Comparison of ENCODE assay signal across 8 mouse cellular contexts in the genomic region with DNA sequence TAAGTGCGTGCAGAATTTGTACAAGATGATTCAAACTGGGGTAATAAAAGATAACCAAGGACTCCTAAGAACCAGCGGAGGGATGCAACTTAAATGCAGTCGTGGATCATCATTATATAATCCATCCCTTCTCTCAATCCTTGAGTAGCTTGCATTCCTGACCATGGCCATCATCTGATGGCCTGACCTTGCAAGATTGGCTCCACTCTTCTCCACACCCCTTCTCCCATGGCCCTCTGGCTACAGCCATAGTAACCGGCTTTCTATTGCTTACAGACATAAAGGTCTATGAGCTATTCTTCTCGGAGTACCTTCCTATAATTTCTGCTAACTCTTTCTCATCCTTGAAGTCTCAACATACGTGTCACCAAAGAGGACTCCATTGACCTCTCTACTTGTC. TPM values are rescaled to one million over a fixed set of nuclear protein-coding genes. Genes with fewer than 3 reads are reported as not detected.
DNase-seq lines count a peak whose midpoint lies in the region; ATAC-seq and TF ChIP-seq lines count a peak whose summit lies in the region.

No protein-coding gene starts in this region.

- 0 out of 2 replicates have a peak overlapping the region, but pooled peaks have one; percentile 95 for H3K27ac ChIP-seq in kidney, postnatal 0 days
- no peak overlapping the region for H3K27ac ChIP-seq in kidney, adult 2 months (ENCODE audit: insufficient read depth, low read depth, low read length)
- H3K27ac ChIP-seq in embryonic facial prominence, embryonic 10.5 days (replicated peaks): peak overlapping the region; percentile 98
- H3K27ac ChIP-seq in hindbrain, postnatal 0 days: 0 out of 2 replicates have a peak overlapping the region, but pooled peaks have one; percentile 86
- no peak overlapping the region for H3K27ac ChIP-seq in neural tube, embryonic 12.5 days

- H3K27me3 ChIP-seq in kidney, postnatal 0 days (ENCODE audit: insufficient read depth, low read length): no peaks in the 10 kb centered on the region
- no peaks in the 10 kb centered on the region for H3K27me3 ChIP-seq in kidney, adult 2 months (replicated peaks; ENCODE audit: control insufficient read depth, insufficient read depth, low read length)
- H3K27me3 ChIP-seq in embryonic facial prominence, embryonic 10.5 days (replicated peaks; ENCODE audit: low read depth, poor library complexity, severe bottlenecking): no peaks in the 10 kb centered on the region
- H3K27me3 ChIP-seq in hindbrain, postnatal 0 days (ENCODE audit: insufficient read depth, low read length): no peaks in the 10 kb centered on the region
- H3K27me3 ChIP-seq in neural tube, embryonic 12.5 days (replicated peaks): no peaks in the 10 kb centered on the region

- H3K36me3 ChIP-seq in kidney, postnatal 0 days (ENCODE audit: insufficient read depth, low read length): no peaks in the 10 kb centered on the region
- no peaks in the 10 kb centered on the region; the same call in 1 of the 2 replicates for H3K36me3 ChIP-seq in kidney, adult 2 months (ENCODE audit: control insufficient read depth, insufficient read depth, low read length)
- H3K36me3 ChIP-seq in embryonic facial prominence, embryonic 10.5 days (replicated peaks): peaks cover 49% of the 10 kb centered on the region
- no peaks in the 10 kb centered on the region for H3K36me3 ChIP-seq in hindbrain, postnatal 0 days (ENCODE audit: insufficient read depth, low read length)
- H3K36me3 ChIP-seq in neural tube, embryonic 12.5 days: peaks cover 10% of the 10 kb centered on the region; the same call in 1 of the 2 replicates

- 55% methylated on average over 6 of the region's 6 CpGs for WGBS in kidney, postnatal 0 days
- 51% methylated on average over 6 of the region's 6 CpGs for WGBS in kidney, adult 2 months
- 66% methylated on average over 6 of the region's 6 CpGs for WGBS in embryonic facial prominence, embryonic 10.5 days
- WGBS in hindbrain, postnatal 0 days: 66% methylated on average over 6 of the region's 6 CpGs
- 69% methylated on average over 6 of the region's 6 CpGs for WGBS in neural tube, embryonic 12.5 days

- peak overlapping the region; percentile 90 for H3K4me2 ChIP-seq in kidney, postnatal 0 days (ENCODE audit: low read length)
- H3K4me2 ChIP-seq in hindbrain, postnatal 0 days (ENCODE audit: low read depth, low read length): peak overlapping the region; percentile 94
- H3K4me2 ChIP-seq in neural tube, embryonic 12.5 days (replicated peaks): peak overlapping the region; percentile 94

- TF ChIP-seq CTCF in kidney, postnatal 0 days (IDR thresholded peaks at IDR 0.05; ENCODE audit: low read depth): no peak
- no peak for TF ChIP-seq CTCF in kidney, adult 2 months (conservative IDR thresholded peaks at IDR 0.05; ENCODE audit: insufficient read depth, insufficient read length, low read depth, low read length)
- TF ChIP-seq CTCF in hindbrain, postnatal 0 days (IDR thresholded peaks at IDR 0.05; ENCODE audit: low read depth): no peak

- no peaks in the 10 kb centered on the region for H3K9me3 ChIP-seq in kidney, postnatal 0 days (replicated peaks; ENCODE audit: low read length)
- H3K9me3 ChIP-seq in embryonic facial prominence, embryonic 10.5 days: no peaks in the 10 kb centered on the region
- no peaks in the 10 kb centered on the region for H3K9me3 ChIP-seq in hindbrain, postnatal 0 days (ENCODE audit: low read length)
- no peaks in the 10 kb centered on the region for H3K9me3 ChIP-seq in neural tube, embryonic 12.5 days

- peaks cover 15% of the 10 kb centered on the region; the same call in 1 of the 2 replicates for H3K4me1 ChIP-seq in kidney, postnatal 0 days (replicated peaks; ENCODE audit: insufficient read depth, low read length)
- peaks cover 4% of the 10 kb centered on the region; the same call in 1 of the 2 replicates for H3K4me1 ChIP-seq in kidney, adult 2 months (ENCODE audit: control insufficient read depth, insufficient read depth, low read length)
- peaks cover 41% of the 10 kb centered on the region for H3K4me1 ChIP-seq in embryonic facial prominence, embryonic 10.5 days
- peaks cover 20% of the 10 kb centered on the region for H3K4me1 ChIP-seq in hindbrain, postnatal 0 days (ENCODE audit: insufficient read depth, low read length)
- H3K4me1 ChIP-seq in neural tube, embryonic 12.5 days: peaks cover 24% of the 10 kb centered on the region

- H3K4me3 ChIP-seq in kidney, postnatal 0 days (replicated peaks; ENCODE audit: low read depth, low read length): peak overlapping the region; percentile 99
- no peak overlapping the region for H3K4me3 ChIP-seq in kidney, adult 2 months (ENCODE audit: insufficient read depth, low read depth, low read length)
- peak overlapping the region; percentile 93 for H3K4me3 ChIP-seq in embryonic facial prominence, embryonic 10.5 days
- H3K4me3 ChIP-seq in hindbrain, postnatal 0 days (ENCODE audit: low read length): peak overlapping the region; percentile 94
- H3K4me3 ChIP-seq in neural tube, embryonic 12.5 days: peak overlapping the region; percentile 98

- ATAC-seq in kidney, postnatal 0 days (replicated peaks; ENCODE audit: low FRiP score, low read depth): no peak
- ATAC-seq in hindbrain, postnatal 0 days: no peak
- ATAC-seq in neural tube, embryonic 12.5 days (ENCODE audit: low FRiP score, low read depth): no peak

- H3K9ac ChIP-seq in kidney, postnatal 0 days (ENCODE audit: low read depth, low read length): peak overlapping the region; percentile 99
- H3K9ac ChIP-seq in hindbrain, postnatal 0 days (replicated peaks; ENCODE audit: low read length): peak overlapping the region; percentile 95; the same call in 1 of the 2 replicates
- peak overlapping the region; percentile 97; the same call in 1 of the 2 replicates for H3K9ac ChIP-seq in neural tube, embryonic 12.5 days

- no peak for DNase-seq in kidney, postnatal 0 days (ENCODE audit: low spot score)
- no peak for DNase-seq in kidney, adult 2 months
- DNase-seq in embryonic facial prominence, embryonic 10.5 days (ENCODE audit: low spot score): no peak
- DNase-seq in hindbrain, postnatal 0 days (ENCODE audit: low spot score): no peak
- no peak for DNase-seq in cerebellum, adult 11 months
- DNase-seq in urinary bladder, postnatal 4 days (ENCODE audit: low spot score in 2 of 2): no peak
- no peak for DNase-seq in frontal cortex, postnatal 36 days (ENCODE audit: low spot score in 2 of 2)

- TF ChIP-seq POLR2A in kidney, adult 2 months (IDR thresholded peaks at IDR 0.05; ENCODE audit: low read depth, low read length): no peak

RNA-seq across cellular contexts. Expression of a gene that starts 0.8 kb away (rescaled TPM):
- 3.6 and 4.6 TPM in 2 replicates for polyA plus RNA-seq in kidney, postnatal 0 days (2015; fragmentation: Nextera tagmentation; extraction: Ambion mirVana)
- polyA plus RNA-seq in kidney, adult 2 months (2012; rRNA removed): 17.5 and 19.9 TPM in 2 replicates
- 4.7 and 5.6 TPM in 2 replicates for polyA plus RNA-seq in embryonic facial prominence, embryonic 10.5 days (2016; fragmentation: Nextera tagmentation; extraction: Ambion mirVana)
- total RNA-seq in hindbrain, postnatal 0 days (2014; rRNA removed): 20.7 and 23.6 TPM in 2 replicates
- 4.3 and 4.8 TPM in 2 replicates for polyA plus RNA-seq in hindbrain, postnatal 0 days (2015; fragmentation: Nextera tagmentation; extraction: Ambion mirVana)
- polyA plus RNA-seq in neural tube, embryonic 12.5 days (2016; fragmentation: Nextera tagmentation; extraction: Ambion mirVana): 4.9 and 5.7 TPM in 2 replicates

RNA-seq across cellular contexts. Expression of a gene that starts 0.9 kb away (rescaled TPM):
- 7.8 and 8.2 TPM in 2 replicates for polyA plus RNA-seq in kidney, postnatal 0 days (2015; fragmentation: Nextera tagmentation; extraction: Ambion mirVana)
- 4.3 and 4.4 TPM in 2 replicates for polyA plus RNA-seq in kidney, adult 2 months (2012; rRNA removed)
- 25.6 and 28.1 TPM in 2 replicates for polyA plus RNA-seq in embryonic facial prominence, embryonic 10.5 days (2016; fragmentation: Nextera tagmentation; extraction: Ambion mirVana)
- total RNA-seq in hindbrain, postnatal 0 days (2014; rRNA removed): 5.0 and 6.4 TPM in 2 replicates
- 2.3 and 2.4 TPM in 2 replicates for polyA plus RNA-seq in hindbrain, postnatal 0 days (2015; fragmentation: Nextera tagmentation; extraction: Ambion mirVana)
- 11.8 and 16.6 TPM in 2 replicates for polyA plus RNA-seq in neural tube, embryonic 12.5 days (2016; fragmentation: Nextera tagmentation; extraction: Ambion mirVana)

RNA-seq across cellular contexts. Expression of a gene that starts 16.9 kb away (rescaled TPM):
- 9.3 and 10.6 TPM in 2 replicates for polyA plus RNA-seq in kidney, postnatal 0 days (2015; fragmentation: Nextera tagmentation; extraction: Ambion mirVana)
- 2.2 and 2.3 TPM in 2 replicates for polyA plus RNA-seq in kidney, adult 2 months (2012; rRNA removed)
- polyA plus RNA-seq in embryonic facial prominence, embryonic 10.5 days (2016; fragmentation: Nextera tagmentation; extraction: Ambion mirVana): 8.3 and 10.1 TPM in 2 replicates
- 30.1 and 33.0 TPM in 2 replicates for total RNA-seq in hindbrain, postnatal 0 days (2014; rRNA removed)
- polyA plus RNA-seq in hindbrain, postnatal 0 days (2015; fragmentation: Nextera tagmentation; extraction: Ambion mirVana): 39.9 and 42.4 TPM in 2 replicates
- 11.0 and 12.5 TPM in 2 replicates for polyA plus RNA-seq in neural tube, embryonic 12.5 days (2016; fragmentation: Nextera tagmentation; extraction: Ambion mirVana)

RNA-seq across cellular contexts. Expression of a gene that starts 49.1 kb away (rescaled TPM):
- 6.0 and 6.7 TPM in 2 replicates for polyA plus RNA-seq in kidney, postnatal 0 days (2015; fragmentation: Nextera tagmentation; extraction: Ambion mirVana)
- polyA plus RNA-seq in kidney, adult 2 months (2012; rRNA removed): 10.1 and 10.9 TPM in 2 replicates
- polyA plus RNA-seq in embryonic facial prominence, embryonic 10.5 days (2016; fragmentation: Nextera tagmentation; extraction: Ambion mirVana): 6.2 and 6.4 TPM in 2 replicates
- total RNA-seq in hindbrain, postnatal 0 days (2014; rRNA removed): 38.1 and 42.3 TPM in 2 replicates
- polyA plus RNA-seq in hindbrain, postnatal 0 days (2015; fragmentation: Nextera tagmentation; extraction: Ambion mirVana): 17.6 and 17.7 TPM in 2 replicates
- polyA plus RNA-seq in neural tube, embryonic 12.5 days (2016; fragmentation: Nextera tagmentation; extraction: Ambion mirVana): 12.6 and 14.4 TPM in 2 replicates

Comparison
In these comparisons a context has a peak if more than half of its experiments do, and no peak if none do; other contexts are left out.
1. H3K27ac ChIP-seq: peak in kidney, postnatal 0 days (single experiment), embryonic facial prominence, embryonic 10.5 days (single experiment) and hindbrain, postnatal 0 days (single experiment); none in kidney, adult 2 months (single experiment) and neural tube, embryonic 12.5 days (single experiment).
2. Peak in every context shown above with its lines, with median percentiles within 50 percentile points of each other: H3K4me2 ChIP-seq and H3K9ac ChIP-seq.